Mouse (Mus musculus): ENCODE data around the gene Lipa.

GRCm38 (mm10) chr19:34539422-34539821 is 12.1 kb upstream of the Lipa start:
- TF ChIP-seq CTCF (IDR thresholded peaks at IDR 0.05; ENCODE audit: extremely low read depth, insufficient read depth, low read length): no peak
- no peak for TF ChIP-seq POLR2A (IDR thresholded peaks at IDR 0.05; ENCODE audit: extremely low read depth, insufficient read depth, low read length)
